Mouse (Mus musculus): ENCODE results near the gene Gpr4.

DNA sequence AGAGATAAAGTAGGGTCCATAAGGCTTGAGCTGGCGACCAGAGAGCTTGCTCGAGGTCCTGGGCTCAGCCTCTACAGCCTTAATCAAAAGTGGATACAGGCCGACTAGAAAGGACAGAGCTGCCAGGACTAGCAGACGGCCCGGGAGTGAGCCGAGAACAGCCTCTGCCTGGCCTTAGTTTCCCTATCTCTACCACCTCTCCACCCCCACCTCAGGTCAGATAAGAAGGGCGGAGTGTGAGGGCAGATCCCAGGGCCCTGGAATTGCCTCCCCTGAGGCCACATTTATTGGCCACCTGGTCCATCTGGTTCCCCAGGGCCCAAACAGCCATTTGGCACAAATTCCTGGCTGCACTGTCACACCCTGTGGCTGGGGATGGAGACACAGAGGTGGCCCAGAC is 52.8 kb downstream of the Gpr4 start:
- TF ChIP-seq EP300 (IDR thresholded peaks at IDR 0.05; ENCODE audit: insufficient read depth, low read depth, low read length) (no peak), CTCF (IDR thresholded peaks at IDR 0.05; ENCODE audit: low read depth, low read length) (no peak), POLR2A (IDR thresholded peaks at IDR 0.05; ENCODE audit: insufficient read depth, low read length) (no peak)

Measured in ES-Bruce4 (cell line).